Mouse (Mus musculus): ENCODE results near the gene Kif3a.

The Kif3a gene

GRCm38 (mm10) chr11:53618619-53619198, 51.5 kb downstream of the Kif3a start, which contains the start of gene Il4:
Il4 (minus strand) TSS chr11:53618669.
- no peak for DNase-seq

- no peak for DNase-seq
Measured at GRCm38 (mm10) chr11:53619428-53619827, 52.2 kb downstream of the Kif3a start.

- no peak for DNase-seq
Measured at GRCm38 (mm10) chr11:53620094-53620493, 52.9 kb downstream of the Kif3a start.

GRCm38 (mm10) chr11:53621582-53622439, 54.6 kb downstream of the Kif3a start:
- DNase-seq, result no peak

- DNase-seq, result no peak
Measured at GRCm38 (mm10) chr11:53622440-53622806, 55.2 kb downstream of the Kif3a start.

GRCm38 (mm10) chr11:53623573-53623972, 56.4 kb downstream of the Kif3a start:
- DNase-seq, result no peak

GRCm38 (mm10) chr11:53624124-53624523, 56.9 kb downstream of the Kif3a start:
- no peak for DNase-seq

- no peak for DNase-seq
Measured at GRCm38 (mm10) chr11:53626802-53627373, 59.7 kb downstream of the Kif3a start.

GRCm38 (mm10) chr11:53627859-53628258, 60.7 kb downstream of the Kif3a start:
- DNase-seq, result peak; percentile 73 to 78

GRCm38 (mm10) chr11:53632122-53632733, 65.0 kb downstream of the Kif3a start:
- no peak for DNase-seq

GRCm38 (mm10) chr11:53633644-53634043, 66.5 kb downstream of the Kif3a start:
- no peak for DNase-seq

- DNase-seq, result no peak
Measured at GRCm38 (mm10) chr11:53634556-53634955, 67.4 kb downstream of the Kif3a start, which contains the start of gene Il13. Il13 (minus strand) TSS chr11:53634702.

- DNase-seq, result no peak
Measured at GRCm38 (mm10) chr11:53635590-53636182, 68.5 kb downstream of the Kif3a start.

GRCm38 (mm10) chr11:53636183-53636646, 69.0 kb downstream of the Kif3a start:
- DNase-seq, result no peak

GRCm38 (mm10) chr11:53637046-53637802, 70.0 kb downstream of the Kif3a start:
- DNase-seq, result no peak

- no peak for DNase-seq
Measured at GRCm38 (mm10) chr11:53637803-53638260, 70.7 kb downstream of the Kif3a start.

GRCm38 (mm10) chr11:53642744-53643279, 75.6 kb downstream of the Kif3a start:
- peak; percentile 17 to 28 for DNase-seq

- DNase-seq, result no peak
Measured at GRCm38 (mm10) chr11:53644017-53644416, 76.8 kb downstream of the Kif3a start.

GRCm38 (mm10) chr11:53651441-53651840, 84.3 kb downstream of the Kif3a start:
- no peak for DNase-seq
